Mouse (Mus musculus) kidney, embryonic 16.5 days (tissue): ENCODE measurements around the gene Shc1. TPM values are rescaled to one million over a fixed set of nuclear protein-coding genes. Genes with fewer than 3 reads are reported as not detected.

Source experiments
- ATAC-seq: fragments of 200-750 bp; cut with Nextera tagmentation; 2 replicates; pipeline ENCODE4 v1.8.0; 2017; ENCODE audit warnings: moderate TSS enrichment; ENCODE audit not compliant: low FRiP score, low TSS enrichment
- H3K27ac ChIP-seq: fragments of 300-500 bp; sonication (generic); 2 replicates; pipeline ENCODE4 v1.5.1; 2014; ENCODE audit warnings: low read length
- H3K27me3 ChIP-seq: fragments of 300-500 bp; sonication (generic); 2 replicates; pipeline ENCODE4 v1.6.1; 2014; ENCODE audit warnings: low read length, control low read depth, mixed read lengths; ENCODE audit not compliant: insufficient read depth
- H3K36me3 ChIP-seq: fragments of 300-500 bp; sonication (generic); 2 replicates; pipeline ENCODE4 v1.6.1; 2014; ENCODE audit warnings: low read length, control low read depth, mixed read lengths; ENCODE audit not compliant: insufficient read depth
- H3K4me1 ChIP-seq: fragments of 300-500 bp; sonication (generic); 2 replicates; pipeline ENCODE4 v1.6.1; 2014; ENCODE audit warnings: low read length, control low read depth, mixed read lengths; ENCODE audit not compliant: insufficient read depth
- H3K4me2 ChIP-seq: fragments of 300-500 bp; sonication (generic); replicated peaks from 2 replicates; pipeline ENCODE4 v1.6.1; 2014; ENCODE audit warnings: low read depth, low read length
- H3K4me3 ChIP-seq: fragments of 300-500 bp; sonication (generic); 2 replicates; pipeline ENCODE4 v1.5.1; 2014; ENCODE audit warnings: mild to moderate bottlenecking, low read length
- H3K9ac ChIP-seq: fragments of 300-500 bp; sonication (generic); replicated peaks from 2 replicates; pipeline ENCODE4 v1.6.1; 2014; ENCODE audit warnings: low read length
- H3K9me3 ChIP-seq: fragments of 300-500 bp; sonication (generic); 2 replicates; pipeline ENCODE4 v1.6.1; 2016; ENCODE audit warnings: low read length, control low read depth
- WGBS: fragments of 180-500 bp; shearing (Covaris S2); extraction: QIAGEN DNeasy Blood & Tissue Kit; methylation state at CpG from one replicate; pipeline ENCODE4 v1.1.7; 2014; 5-methylcytosine and 5-hydroxymethylcytosine counted together
- polyA plus RNA-seq: library from polyadenylated mRNA; unstranded; fragments of >200 nt; fragmentation: Nextera tagmentation; extraction: Ambion mirVana; gene quantifications from 2 replicates; pipeline ENCODE4 v1.2.1, GENCODE M21; 2015

Gene Shc1
- polyA plus RNA-seq, 1 experiment from 2014 or later: 118 TPM

- 88% methylated on average over 9 of the region's 9 CpGs for WGBS
- Histone ChIP-seq H3K9me3 (no peaks in the 10 kb centered on the region), H3K36me3 (peaks cover 12% of the 10 kb centered on the region; the same call in 1 of the 2 replicates), H3K4me2 (no peak overlapping the region), H3K27me3 (no peaks in the 10 kb centered on the region), H3K9ac (no peak overlapping the region), H3K4me3 (no peak overlapping the region), H3K4me1 (peaks cover 36% of the 10 kb centered on the region), H3K27ac (no peak overlapping the region)
- no peak for ATAC-seq
Measured at GRCm38 (mm10) chr3:89382033-89382882, 36.0 kb upstream of the Shc1 start.

DNA sequence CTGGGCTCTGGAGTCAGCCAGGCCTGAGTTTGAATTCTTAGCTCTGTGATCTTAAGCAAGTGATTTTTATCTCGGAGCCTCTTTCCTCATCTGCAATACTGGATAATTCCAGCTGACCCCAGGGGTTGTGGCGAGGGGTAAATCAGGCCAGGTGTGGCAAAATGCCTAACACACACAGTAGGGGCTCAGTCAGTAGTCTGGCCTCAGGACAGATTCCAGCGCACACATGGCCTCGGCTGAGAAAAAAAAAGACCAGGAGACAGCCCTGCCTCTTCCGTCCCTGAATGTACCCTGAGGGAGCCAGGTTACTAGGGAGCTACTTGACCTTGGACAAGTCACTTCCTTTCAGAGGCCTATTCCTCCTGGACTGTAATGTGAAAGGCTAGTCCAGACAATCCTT, 35.3 kb upstream of the Shc1 start:
- Histone ChIP-seq H3K27me3 (no peaks in the 10 kb centered on the region), H3K9ac (no peak overlapping the region), H3K4me3 (no peak overlapping the region), H3K4me2 (no peak overlapping the region), H3K27ac (no peak overlapping the region), H3K4me1 (peaks cover 38% of the 10 kb centered on the region), H3K36me3 (peaks cover 12% of the 10 kb centered on the region; the same call in 1 of the 2 replicates), H3K9me3 (no peaks in the 10 kb centered on the region)
- 78% methylated on average over 5 of the region's 5 CpGs for WGBS
- ATAC-seq: no peak

GRCm38 (mm10) chr3:89383651-89384255, 34.5 kb upstream of the Shc1 start:
- H3K4me2 ChIP-seq: no peak overlapping the region
- H3K27ac ChIP-seq: no peak overlapping the region
- no peaks in the 10 kb centered on the region for H3K9me3 ChIP-seq
- peaks cover 12% of the 10 kb centered on the region; the same call in 1 of the 2 replicates for H3K36me3 ChIP-seq
- H3K4me1 ChIP-seq: peaks cover 34% of the 10 kb centered on the region
- H3K27me3 ChIP-seq: no peaks in the 10 kb centered on the region
- H3K4me3 ChIP-seq: no peak overlapping the region
- no peak overlapping the region for H3K9ac ChIP-seq
- 87% methylated on average over 5 of the region's 5 CpGs for WGBS
- ATAC-seq: no peak

DNA sequence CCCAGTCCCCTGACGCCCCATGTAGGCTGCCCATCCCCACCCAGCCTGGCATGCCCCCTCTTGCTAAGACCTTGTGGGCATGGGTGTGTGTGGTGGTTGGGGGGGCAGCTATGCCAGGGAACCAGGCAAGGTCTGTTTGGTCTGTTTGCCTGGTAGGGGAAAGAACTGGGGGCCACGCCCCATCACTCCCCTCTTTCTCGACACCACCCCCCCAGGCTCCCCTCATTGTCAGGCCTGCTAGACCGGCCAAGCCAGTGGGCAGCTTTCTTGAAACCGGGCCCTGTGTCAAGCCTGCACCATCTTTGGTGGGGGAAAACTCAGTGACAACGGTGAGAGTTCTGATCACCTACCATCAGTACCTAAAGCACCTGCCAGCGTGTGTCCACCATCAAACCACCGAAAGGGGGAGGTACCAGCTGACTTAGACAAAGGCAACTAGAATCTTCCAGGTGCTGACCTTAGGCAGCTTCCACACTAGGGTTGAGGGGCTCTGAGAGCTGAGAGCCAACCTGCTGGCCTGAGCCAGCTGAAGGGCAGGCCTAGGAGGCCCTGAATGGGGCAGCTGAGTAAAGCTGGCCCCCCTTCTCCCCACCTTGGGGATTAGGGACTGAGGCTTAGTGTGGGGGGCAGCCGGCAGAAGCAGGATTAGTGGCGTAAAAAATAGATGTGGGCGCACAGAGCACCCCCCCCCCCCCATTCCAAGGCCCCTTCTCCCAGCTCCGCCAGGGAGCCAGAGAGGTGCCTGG, 33.7 kb upstream of the Shc1 start:
- H3K27ac ChIP-seq: no peak overlapping the region
- H3K27me3 ChIP-seq: no peaks in the 10 kb centered on the region
- H3K9me3 ChIP-seq: no peaks in the 10 kb centered on the region
- H3K4me2 ChIP-seq: no peak overlapping the region
- H3K36me3 ChIP-seq: peaks cover 9% of the 10 kb centered on the region; the same call in 1 of the 2 replicates
- no peak for ATAC-seq
- peaks cover 29% of the 10 kb centered on the region for H3K4me1 ChIP-seq
- 77% methylated on average over 10 of the region's 12 CpGs for WGBS
- no peak overlapping the region for H3K9ac ChIP-seq
- no peak overlapping the region for H3K4me3 ChIP-seq

GRCm38 (mm10) chr3:89385451-89385850, 32.8 kb upstream of the Shc1 start:
- 50% methylated on average over 7 of the region's 11 CpGs for WGBS
- H3K4me2 ChIP-seq: no peak overlapping the region

GRCm38 (mm10) chr3:89386438-89387420, 31.5 kb upstream of the Shc1 start:
- Histone ChIP-seq H3K9ac (peak overlapping the region; percentile 4; the same call in 1 of the 2 replicates), H3K27me3 (no peaks in the 10 kb centered on the region), H3K36me3 (no peaks in the 10 kb centered on the region), H3K4me1 (peaks cover 50% of the 10 kb centered on the region), H3K4me3 (no peak overlapping the region), H3K27ac (no peak overlapping the region), H3K4me2 (0 out of 2 replicates have a peak overlapping the region, but pooled peaks have one; percentile 4), H3K9me3 (no peaks in the 10 kb centered on the region)
- ATAC-seq: no peak
- 53% methylated on average over 17 of the region's 17 CpGs for WGBS

More at GRCm38 (mm10) chr3:89385451-89385850, 32.8 kb upstream of the Shc1 start:
- H3K9ac ChIP-seq: no peak overlapping the region
- no peak overlapping the region for H3K27ac ChIP-seq
- peaks cover 7% of the 10 kb centered on the region; the same call in 1 of the 2 replicates for H3K36me3 ChIP-seq
- H3K4me3 ChIP-seq: no peak overlapping the region
- no peaks in the 10 kb centered on the region for H3K9me3 ChIP-seq
- no peak for ATAC-seq
- no peaks in the 10 kb centered on the region for H3K27me3 ChIP-seq
- H3K4me1 ChIP-seq: peaks cover 37% of the 10 kb centered on the region

GRCm38 (mm10) chr3:89387632-89388031, 30.6 kb upstream of the Shc1 start:
- Histone ChIP-seq H3K9me3 (no peaks in the 10 kb centered on the region), H3K4me2 (0 out of 2 replicates have a peak overlapping the region, but pooled peaks have one; percentile 4), H3K4me3 (no peak overlapping the region), H3K36me3 (no peaks in the 10 kb centered on the region), H3K9ac (peak overlapping the region; percentile 4; the same call in 1 of the 2 replicates), H3K27ac (no peak overlapping the region), H3K27me3 (no peaks in the 10 kb centered on the region), H3K4me1 (peaks cover 59% of the 10 kb centered on the region)
- 79% methylated on average over 11 of the region's 11 CpGs for WGBS
- no peak for ATAC-seq

- ATAC-seq: no peak
- no peak overlapping the region for H3K9ac ChIP-seq
- no peaks in the 10 kb centered on the region for H3K36me3 ChIP-seq
- H3K4me2 ChIP-seq: no peak overlapping the region
- H3K27ac ChIP-seq: no peak overlapping the region
- peaks cover 59% of the 10 kb centered on the region for H3K4me1 ChIP-seq
- no peaks in the 10 kb centered on the region for H3K9me3 ChIP-seq
- no peak overlapping the region for H3K4me3 ChIP-seq
- H3K27me3 ChIP-seq: no peaks in the 10 kb centered on the region
- WGBS: 82% methylated on average over 11 of the region's 11 CpGs
Measured at GRCm38 (mm10) chr3:89388134-89388881, 29.9 kb upstream of the Shc1 start.
